Mouse (Mus musculus) forebrain, embryonic 11.5 days (tissue): Measurements from ENCODE around the gene Lypd4. TPM values are rescaled to one million over a fixed set of nuclear protein-coding genes. Genes with fewer than 3 reads are reported as not detected.

Experiments used
- ATAC-seq: fragments of 200-750 bp; cut with Nextera tagmentation; replicated peaks from 2 replicates; pipeline ENCODE4 v1.8.0; 2017; ENCODE audit warnings: moderate TSS enrichment; ENCODE audit not compliant: low FRiP score
- DNase-seq: peaks from one replicate; pipeline ENCODE4 v3.0.0-alpha.2; 2017; ENCODE audit warnings: low spot score
- H3K27ac ChIP-seq: fragments of 300-500 bp; sonication (generic); 2 replicates; pipeline ENCODE4 v1.5.1; 2014; ENCODE audit warnings: low read depth, low read length
- H3K27me3 ChIP-seq: fragments of 300-500 bp; sonication (generic); 2 replicates; pipeline ENCODE4 v1.6.1; 2014; ENCODE audit warnings: mild to moderate bottlenecking, low read length, mixed read lengths; ENCODE audit not compliant: control insufficient read depth, insufficient read depth
- H3K36me3 ChIP-seq: fragments of 300-500 bp; sonication (generic); 2 replicates; pipeline ENCODE4 v1.6.1; 2014; ENCODE audit warnings: mild to moderate bottlenecking, low read length, moderate library complexity, mixed read lengths; ENCODE audit not compliant: control insufficient read depth, insufficient read depth
- H3K4me1 ChIP-seq: fragments of 300-500 bp; sonication (generic); replicated peaks from 2 replicates; pipeline ENCODE4 v1.6.1; 2014; ENCODE audit warnings: low read length, mixed read lengths; ENCODE audit not compliant: control insufficient read depth, insufficient read depth
- H3K4me2 ChIP-seq: fragments of 300-500 bp; sonication (generic); 2 replicates; pipeline ENCODE4 v1.6.1; 2014; ENCODE audit warnings: low read depth, mild to moderate bottlenecking, low read length, moderate library complexity, mixed read lengths; ENCODE audit not compliant: severe bottlenecking
- H3K4me3 ChIP-seq: fragments of 300-500 bp; sonication (generic); 2 replicates; pipeline ENCODE4 v1.5.1; 2014; ENCODE audit warnings: low read depth, low read length
- H3K9ac ChIP-seq: fragments of 300-500 bp; sonication (generic); 2 replicates; pipeline ENCODE4 v1.6.1; 2014; ENCODE audit warnings: low read length
- H3K9me3 ChIP-seq: fragments of 300-500 bp; sonication (generic); 2 replicates; pipeline ENCODE4 v1.6.1; 2016; ENCODE audit warnings: low read length, mixed read lengths; ENCODE audit not compliant: control insufficient read depth
- WGBS: fragments of 180-500 bp; shearing (Covaris S2); extraction: QIAGEN DNeasy Blood & Tissue Kit; methylation state at CpG from one replicate; pipeline ENCODE4 v1.1.7; 2014; 5-methylcytosine and 5-hydroxymethylcytosine counted together
- polyA plus RNA-seq: library from polyadenylated mRNA; unstranded; fragments of >200 nt; fragmentation: Nextera tagmentation; extraction: Ambion mirVana; gene quantifications from 2 replicates; pipeline ENCODE4 v1.2.1, GENCODE M21; 2014

Gene Lypd4
- polyA plus RNA-seq, 1 experiment from 2014 or later: not detected

- Histone ChIP-seq H3K36me3 (no peaks in the 10 kb centered on the region), H3K4me2 (no peak overlapping the region), H3K4me1 (no peaks in the 10 kb centered on the region), H3K27ac (no peak overlapping the region), H3K27me3 (no peaks in the 10 kb centered on the region), H3K9me3 (no peaks in the 10 kb centered on the region), H3K9ac (no peak overlapping the region), H3K4me3 (no peak overlapping the region)
- WGBS: 93% methylated on average over 4 of the region's 4 CpGs
- DNase-seq (no peak), ATAC-seq (no peak)
These were observed 42.6 kb downstream of the Lypd4 start for GRCm38 (mm10) chr7:24827181-24827580.

- Histone ChIP-seq H3K36me3 (no peaks in the 10 kb centered on the region), H3K27me3 (no peaks in the 10 kb centered on the region), H3K4me1 (no peaks in the 10 kb centered on the region), H3K4me3 (no peak overlapping the region), H3K9ac (no peak overlapping the region), H3K9me3 (no peaks in the 10 kb centered on the region), H3K27ac (no peak overlapping the region), H3K4me2 (no peak overlapping the region)
- WGBS: 75% methylated on average over 7 of the region's 7 CpGs
- ATAC-seq (no peak), DNase-seq (no peak)
These were observed 45.3 kb downstream of the Lypd4 start for GRCm38 (mm10) chr7:24824452-24824851.

DNA sequence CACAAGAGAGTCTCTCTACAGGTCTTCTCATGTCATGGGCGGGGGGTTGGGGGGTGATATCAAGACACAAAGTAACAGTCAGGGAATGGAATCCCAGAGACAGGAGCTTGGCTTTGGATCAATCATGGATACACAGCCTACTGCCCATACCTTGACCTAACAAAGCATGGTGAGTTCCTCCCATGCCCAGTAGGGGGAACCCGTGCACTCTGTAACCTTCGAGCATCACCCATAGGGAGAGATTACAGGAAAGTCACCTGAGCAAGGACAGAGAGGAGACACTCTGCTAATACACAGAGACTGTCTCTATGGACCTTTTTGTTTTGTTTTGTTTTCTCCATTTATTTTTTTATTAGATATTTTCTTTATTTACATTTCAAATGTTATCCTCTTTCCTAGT, 52.2 kb downstream of the Lypd4 start:
- H3K9ac ChIP-seq: no peak overlapping the region
- no peaks in the 10 kb centered on the region for H3K36me3 ChIP-seq
- WGBS: 1% methylated on average over 3 of the region's 3 CpGs
- no peak overlapping the region for H3K4me3 ChIP-seq
- no peak for ATAC-seq
- no peaks in the 10 kb centered on the region for H3K4me1 ChIP-seq
- no peak overlapping the region for H3K4me2 ChIP-seq
- no peak overlapping the region for H3K27ac ChIP-seq
- DNase-seq: peak; percentile 85
- H3K9me3 ChIP-seq: no peaks in the 10 kb centered on the region
- no peaks in the 10 kb centered on the region for H3K27me3 ChIP-seq

Other genes with a start within 250 kb of the Lypd4 start
- 0.69 and 0.73 TPM in 2 replicates for gene Lypd3, start 233.4 kb downstream of the Lypd4 start, polyA plus RNA-seq
- not detected in 2 replicates for gene Tex101, start 193.3 kb downstream of the Lypd4 start, polyA plus RNA-seq
- gene BC049730, start 160.7 kb downstream of the Lypd4 start, polyA plus RNA-seq: not detected in 2 replicates
- gene Gm4763, start 143.0 kb downstream of the Lypd4 start, polyA plus RNA-seq: not detected in 2 replicates
- not detected in 2 replicates for gene Cd177, start 109.6 kb downstream of the Lypd4 start, polyA plus RNA-seq
- gene Ceacam10, start 92.7 kb downstream of the Lypd4 start, polyA plus RNA-seq: not detected in 2 replicates
- 15.5 and 15.9 TPM in 2 replicates for gene Gm9844, start 7.7 kb downstream of the Lypd4 start, polyA plus RNA-seq
- gene Dmrtc2, start 116 bp upstream of the Lypd4 start, polyA plus RNA-seq: not detected in 2 replicates
- 1,722 and 1,731 TPM in 2 replicates for gene Rps19, start 14.4 kb upstream of the Lypd4 start, polyA plus RNA-seq
- 0.31 and 0.37 TPM in 2 replicates for gene Cd79a, start 27.4 kb upstream of the Lypd4 start, polyA plus RNA-seq
- 65.7 and 69.5 TPM in 2 replicates for gene Arhgef1, start 33.0 kb upstream of the Lypd4 start, polyA plus RNA-seq
- 0.32 and 0.55 TPM in 2 replicates for gene Gm4881, start 74.6 kb upstream of the Lypd4 start, polyA plus RNA-seq
- 82.6 and 87.3 TPM in 2 replicates for gene Rabac1, start 102.8 kb upstream of the Lypd4 start, polyA plus RNA-seq
- 36.3 and 40.2 TPM in 2 replicates for gene Atp1a3, start 136.0 kb upstream of the Lypd4 start, polyA plus RNA-seq
- 13.6 and 14.0 TPM in 2 replicates for gene Grik5, start 202.4 kb upstream of the Lypd4 start, polyA plus RNA-seq
- gene Zfp574, start 202.6 kb upstream of the Lypd4 start, polyA plus RNA-seq: 34.3 and 38.3 TPM in 2 replicates